Mouse (Mus musculus) embryonic facial prominence, embryonic 13.5 days (tissue): ENCODE measurements around the gene Sowaha. TPM values are rescaled to one million over a fixed set of nuclear protein-coding genes. Genes with fewer than 3 reads are reported as not detected.

ENCODE experiments used
- ATAC-seq: fragments of 200-750 bp; cut with Nextera tagmentation; 2 replicates; pipeline ENCODE4 v1.8.0; 2017; ENCODE audit warnings: low read depth; ENCODE audit not compliant: insufficient number of reproducible peaks, insufficient read depth, low FRiP score, low TSS enrichment
- H3K27ac ChIP-seq: fragments of 300-500 bp; sonication (generic); 2 replicates; pipeline ENCODE4 v1.5.1; 2015; ENCODE audit warnings: moderate library complexity, mild to moderate bottlenecking, inconsistent platforms
- H3K27me3 ChIP-seq: fragments of 300-500 bp; sonication (generic); 2 replicates; pipeline ENCODE4 v1.6.1; 2015; ENCODE audit warnings: mild to moderate bottlenecking, inconsistent platforms
- H3K36me3 ChIP-seq: fragments of 300-500 bp; sonication (generic); 2 replicates; pipeline ENCODE4 v1.6.1; 2015; ENCODE audit warnings: mild to moderate bottlenecking, inconsistent platforms
- H3K4me1 ChIP-seq: fragments of 300-500 bp; sonication (generic); 2 replicates; pipeline ENCODE4 v1.6.1; 2015; ENCODE audit warnings: inconsistent platforms
- H3K4me2 ChIP-seq: fragments of 300-500 bp; sonication (generic); 2 replicates; pipeline ENCODE4 v1.6.1; 2015; ENCODE audit warnings: moderate library complexity, mild to moderate bottlenecking, inconsistent platforms
- H3K4me3 ChIP-seq: fragments of 300-500 bp; sonication (generic); 2 replicates; pipeline ENCODE4 v1.5.1; 2015; ENCODE audit warnings: mild to moderate bottlenecking, inconsistent platforms
- H3K9ac ChIP-seq: fragments of 300-500 bp; sonication (generic); 2 replicates; pipeline ENCODE4 v1.6.1; 2015; ENCODE audit warnings: mild to moderate bottlenecking, inconsistent platforms
- H3K9me3 ChIP-seq: fragments of 300-500 bp; sonication (generic); 2 replicates; pipeline ENCODE4 v1.6.1; 2016; ENCODE audit warnings: inconsistent platforms
- WGBS: fragments of 180-500 bp; shearing (Covaris S2); methylation state at CpG from one replicate; pipeline ENCODE4 v1.1.7; 2015; ENCODE audit warnings: mixed read lengths; 5-methylcytosine and 5-hydroxymethylcytosine counted together
- polyA plus RNA-seq: library from polyadenylated mRNA; unstranded; fragments of >200 nt; fragmentation: Nextera tagmentation; extraction: Ambion mirVana; gene quantifications from 2 replicates; pipeline ENCODE4 v1.2.1, GENCODE M21; 2015

The Sowaha gene
- polyA plus RNA-seq, 1 experiment from 2014 or later: 0.21 TPM

DNA sequence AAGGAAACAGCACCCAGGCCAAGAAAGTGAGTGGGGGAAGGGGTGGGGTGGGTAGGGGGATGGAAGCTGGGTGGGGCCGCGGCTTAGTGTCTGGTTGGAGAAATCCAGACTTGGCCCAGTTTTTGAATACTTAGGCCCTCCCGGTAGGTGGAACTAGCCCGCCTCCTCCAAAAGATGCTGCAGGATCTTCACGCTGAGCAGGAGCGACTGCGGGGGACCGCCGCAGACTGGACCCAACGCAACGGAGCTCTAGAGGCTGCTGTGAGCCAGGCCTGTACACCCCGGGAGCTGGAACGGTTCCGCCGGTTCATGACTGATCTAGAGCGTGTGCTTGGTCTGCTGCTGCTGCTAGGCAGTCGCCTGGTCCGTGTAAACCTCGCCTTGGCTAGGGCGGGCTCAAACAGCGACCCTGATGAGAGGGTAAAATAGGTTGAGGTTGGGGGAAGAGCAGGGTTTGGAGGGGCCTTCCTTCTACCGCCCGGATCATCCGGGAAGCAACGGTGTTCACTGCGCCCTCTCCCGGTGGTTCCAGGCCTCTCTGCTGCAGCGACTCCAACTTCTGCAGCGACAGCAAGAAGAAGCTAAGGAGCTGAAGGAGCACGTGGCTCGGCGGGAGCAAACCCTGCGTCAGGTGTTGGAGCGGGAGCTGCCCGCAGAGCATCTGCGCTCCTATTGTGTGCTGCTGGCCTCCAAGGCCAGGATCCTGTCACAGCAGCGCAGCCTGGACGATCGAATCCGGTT, 13.7 kb downstream of the Sowaha start:
- Histone ChIP-seq H3K4me2 (peak overlapping the region; percentile 67), H3K27ac (no peak overlapping the region), H3K4me1 (peaks cover 43% of the 10 kb centered on the region), H3K4me3 (peak overlapping the region; percentile 41), H3K9ac (peak overlapping the region; percentile 63), H3K27me3 (peaks cover 86% of the 10 kb centered on the region), H3K36me3 (0 out of 2 replicates have a peak, but pooled peaks cover 3% of the 10 kb centered on the region), H3K9me3 (no peaks in the 10 kb centered on the region)
- 7% methylated on average over 40 of the region's 40 CpGs for WGBS
- no peak for ATAC-seq

DNA sequence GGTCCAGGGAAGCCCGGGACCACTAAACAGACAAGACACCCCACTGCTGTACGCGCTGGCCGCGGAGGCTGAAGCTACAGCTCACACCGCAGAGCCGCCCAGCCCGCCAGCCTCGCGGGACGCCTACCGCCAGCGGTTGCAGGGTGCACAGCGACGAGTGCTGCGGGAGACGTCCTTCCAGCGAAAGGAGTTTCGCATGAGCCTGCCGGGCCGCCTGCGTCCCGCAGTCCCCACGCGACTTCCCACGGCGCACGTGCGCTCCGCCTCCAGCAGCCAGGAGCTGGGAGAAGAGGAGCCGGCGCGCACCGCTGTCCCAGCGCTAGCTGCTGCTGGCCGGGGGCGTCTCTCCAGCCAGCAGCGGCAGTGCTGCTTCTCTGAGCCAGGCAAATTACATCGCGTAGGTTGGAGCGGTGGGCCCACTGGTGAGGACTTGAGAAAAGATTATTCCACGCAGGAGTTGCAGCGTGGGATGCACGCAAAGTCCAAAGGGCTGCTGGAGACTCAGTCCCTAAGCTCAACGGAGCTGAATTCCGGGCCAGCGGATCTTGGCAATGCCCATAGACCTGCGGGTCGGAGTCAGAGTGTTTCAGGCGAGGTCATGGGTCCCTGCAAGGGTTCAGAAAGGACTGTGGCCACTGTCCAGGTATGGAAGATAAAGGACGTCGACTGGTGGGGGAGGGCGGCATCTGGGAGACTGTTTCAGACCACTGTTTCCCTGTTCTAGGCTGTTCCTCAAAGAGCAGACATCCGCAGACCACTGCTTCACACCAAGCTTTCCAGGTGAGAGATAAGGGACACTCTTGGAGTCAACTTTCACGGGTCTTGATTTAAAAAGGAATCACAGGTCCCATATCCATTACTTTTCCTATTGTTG, 16.3 kb downstream of the Sowaha start:
- H3K9me3 ChIP-seq: no peaks in the 10 kb centered on the region
- H3K4me2 ChIP-seq: peak overlapping the region; percentile 74
- no peak overlapping the region for H3K27ac ChIP-seq
- WGBS: 6% methylated on average over 55 of the region's 55 CpGs
- peaks cover 77% of the 10 kb centered on the region for H3K27me3 ChIP-seq
- H3K36me3 ChIP-seq: 0 out of 2 replicates have a peak, but pooled peaks cover 3% of the 10 kb centered on the region
- H3K4me1 ChIP-seq: peaks cover 28% of the 10 kb centered on the region
- no peak for ATAC-seq
- H3K4me3 ChIP-seq: peak overlapping the region; percentile 42
- H3K9ac ChIP-seq: peak overlapping the region; percentile 60

DNA sequence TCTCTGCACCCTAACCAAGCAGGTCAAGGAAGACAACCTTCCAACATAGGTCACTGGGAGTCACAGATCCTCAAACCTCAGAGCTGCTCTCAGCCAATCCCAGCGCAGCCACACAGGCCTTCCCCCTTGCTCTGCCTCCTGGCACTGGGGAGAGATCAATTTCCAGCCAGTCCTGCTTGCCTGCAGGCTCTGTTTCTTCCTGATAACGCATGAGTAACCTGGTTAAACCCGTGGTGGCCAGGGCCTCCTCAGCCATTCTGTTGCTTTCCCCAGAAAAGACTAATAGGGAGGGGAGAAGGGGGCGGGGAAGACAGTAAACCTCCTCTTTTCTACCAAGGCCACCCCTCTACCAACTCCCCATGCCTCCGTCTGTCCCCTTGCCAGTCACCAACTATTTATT, 18.3 kb downstream of the Sowaha start:
- peaks cover 77% of the 10 kb centered on the region for H3K27me3 ChIP-seq
- no peak for ATAC-seq

DNA sequence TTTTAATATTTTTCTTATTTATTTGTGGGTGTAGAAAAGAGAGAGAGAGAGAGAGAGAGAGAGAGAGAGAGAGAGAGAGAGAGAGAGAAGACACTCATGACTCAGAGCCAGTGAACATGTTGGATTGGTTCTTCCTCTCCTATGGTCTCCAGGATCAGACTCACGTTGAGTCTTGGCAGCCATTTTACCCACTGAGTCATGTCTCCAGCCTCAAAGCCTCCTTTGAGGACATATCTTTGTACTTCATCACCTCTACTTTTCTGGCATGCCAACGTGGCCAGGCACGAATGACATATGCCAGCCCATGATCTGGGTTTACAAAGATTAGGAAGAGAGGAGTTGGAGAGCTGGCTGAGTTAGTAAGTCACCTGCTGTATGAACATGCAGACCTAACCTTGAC, 19.9 kb downstream of the Sowaha start:
- H3K4me2 ChIP-seq: no peak overlapping the region
- H3K27ac ChIP-seq: no peak overlapping the region
- H3K4me1 ChIP-seq: peaks cover 19% of the 10 kb centered on the region
- no peak for ATAC-seq
- H3K27me3 ChIP-seq: peaks cover 63% of the 10 kb centered on the region
- H3K4me3 ChIP-seq: no peak overlapping the region
- WGBS: 89% methylated on average over 3 of the region's 3 CpGs
- H3K9ac ChIP-seq: no peak overlapping the region
- no peaks in the 10 kb centered on the region for H3K9me3 ChIP-seq
- H3K36me3 ChIP-seq: 0 out of 2 replicates have a peak, but pooled peaks cover under 1% of the 10 kb centered on the region

More for the DNA sequence above, 18.3 kb downstream of the Sowaha start:
- Histone ChIP-seq H3K4me2 (no peak overlapping the region), H3K4me3 (no peak overlapping the region), H3K9ac (no peak overlapping the region), H3K4me1 (peaks cover 29% of the 10 kb centered on the region), H3K36me3 (0 out of 2 replicates have a peak, but pooled peaks cover 3% of the 10 kb centered on the region), H3K27ac (no peak overlapping the region), H3K9me3 (no peaks in the 10 kb centered on the region)
- 13% methylated on average over 5 of the region's 5 CpGs for WGBS

DNA sequence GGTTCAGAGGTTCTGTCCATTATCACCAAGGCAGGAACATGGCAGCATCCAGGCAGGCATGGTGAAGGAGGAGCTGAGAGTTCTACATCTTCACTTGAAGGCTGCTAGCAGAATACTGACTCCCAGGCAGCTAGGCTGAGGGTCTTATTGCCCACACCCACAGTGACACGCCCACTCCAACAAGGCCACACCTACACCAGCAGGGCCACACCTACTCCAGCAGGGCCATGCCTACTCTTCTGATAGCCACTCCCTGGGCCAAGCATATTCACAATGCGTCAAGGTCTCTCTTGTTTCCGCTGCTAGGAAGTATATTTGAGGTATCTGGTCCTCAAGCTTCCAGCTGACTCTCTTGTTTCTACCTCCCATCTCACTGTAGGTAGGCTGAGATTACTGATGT, 21.1 kb downstream of the Sowaha start:
- Histone ChIP-seq H3K27me3 (peaks cover 51% of the 10 kb centered on the region), H3K27ac (no peak overlapping the region), H3K4me1 (peaks cover 18% of the 10 kb centered on the region), H3K36me3 (no peaks in the 10 kb centered on the region), H3K4me3 (no peak overlapping the region), H3K4me2 (no peak overlapping the region), H3K9ac (no peak overlapping the region), H3K9me3 (no peaks in the 10 kb centered on the region)
- 69% methylated on average over 3 of the region's 3 CpGs for WGBS
- ATAC-seq: no peak

DNA sequence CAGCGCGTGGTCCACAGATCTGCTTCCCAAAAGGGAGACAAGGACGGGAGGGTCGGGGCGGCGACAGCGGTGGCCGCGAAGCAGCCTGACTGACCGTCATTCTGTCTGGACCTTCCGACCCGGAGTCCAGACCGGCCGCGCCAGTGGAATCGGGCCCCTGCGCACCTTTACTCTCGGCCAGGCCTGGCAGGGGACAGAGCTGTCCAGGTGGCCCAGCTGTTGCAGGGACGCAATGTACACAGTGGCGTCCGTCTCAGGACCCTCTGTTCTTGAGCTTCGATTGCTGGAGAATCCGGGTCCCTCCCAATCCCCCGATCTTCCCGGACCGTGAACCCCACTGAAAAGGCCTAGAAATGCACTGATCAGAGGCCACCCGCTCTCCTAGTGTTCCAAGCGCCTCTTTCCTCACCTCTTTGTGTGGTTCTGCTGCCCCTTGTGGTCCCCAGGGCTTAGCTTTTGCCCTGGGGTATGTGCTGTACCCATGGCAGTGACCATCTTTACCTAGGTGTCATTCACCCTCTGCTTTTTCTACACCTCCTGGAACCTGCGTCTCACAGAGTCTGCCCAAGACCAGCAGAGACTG, 22.6 kb downstream of the Sowaha start:
- H3K27me3 ChIP-seq: peaks cover 36% of the 10 kb centered on the region
- H3K9me3 ChIP-seq: no peaks in the 10 kb centered on the region
- 4% methylated on average over 29 of the region's 29 CpGs for WGBS
- H3K27ac ChIP-seq: no peak overlapping the region
- H3K36me3 ChIP-seq: no peaks in the 10 kb centered on the region
- peak overlapping the region; percentile 85 for H3K4me2 ChIP-seq
- peak overlapping the region; percentile 76 for H3K9ac ChIP-seq
- peak overlapping the region; percentile 57 for H3K4me3 ChIP-seq
- no peak for ATAC-seq
- H3K4me1 ChIP-seq: peaks cover 9% of the 10 kb centered on the region

DNA sequence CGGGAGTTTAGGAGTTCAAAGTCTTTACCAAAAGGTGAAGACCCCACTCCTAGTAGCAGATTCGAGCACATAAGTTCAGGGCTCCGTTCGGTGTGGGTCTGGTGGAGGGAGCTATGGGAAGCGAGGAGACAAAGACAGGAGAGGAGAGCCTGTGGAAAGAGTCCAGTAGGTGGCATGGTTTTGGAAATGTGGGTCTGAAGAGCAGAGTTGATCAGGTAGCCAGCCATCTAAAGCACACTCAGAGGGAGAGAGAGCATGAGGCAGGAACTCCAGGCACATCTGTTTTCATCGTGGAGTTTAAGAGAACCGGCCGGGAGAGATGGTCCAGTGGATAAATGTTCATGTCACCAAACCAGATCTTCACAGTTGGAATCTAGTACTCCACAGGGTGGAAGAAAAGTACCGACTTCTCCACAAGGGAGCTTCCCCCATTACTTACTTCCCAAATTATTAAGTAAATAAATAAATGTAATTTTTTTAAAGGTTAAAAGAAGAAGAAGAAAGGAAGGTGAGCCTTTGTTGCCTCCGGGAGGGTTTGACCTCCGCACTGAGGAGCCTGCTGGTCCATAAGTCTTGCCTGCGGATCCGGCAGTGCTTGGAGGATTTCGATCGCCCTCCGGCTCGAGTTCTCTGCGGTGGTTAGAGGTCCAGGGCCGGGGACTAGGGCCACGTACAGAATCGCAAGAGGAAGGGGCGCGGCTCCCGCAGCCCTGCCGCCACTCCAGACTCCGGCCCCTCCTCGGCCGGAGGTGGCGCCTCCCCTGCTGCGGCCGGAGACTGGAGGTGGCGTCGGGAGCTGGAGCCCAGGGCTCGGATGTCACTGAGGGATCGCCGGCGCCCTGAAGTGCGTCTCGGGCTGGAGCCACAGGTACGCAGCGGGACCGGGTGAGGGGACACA, 23.4 kb downstream of the Sowaha start, which contains the start of the genes Gm10447 and Shroom1:
TSS of gene Gm10447 (minus strand) at position 637 of the 898 bp plus-strand sequence.
TSS of gene Shroom1 (plus strand) at position 732 of the 898 bp plus-strand sequence.
- H3K36me3 ChIP-seq: no peaks in the 10 kb centered on the region
- H3K27me3 ChIP-seq: peaks cover 28% of the 10 kb centered on the region
- peak within 1 kb of the TSS; percentile 76 for H3K9ac ChIP-seq
- ATAC-seq: peak; percentile 65
- H3K4me1 ChIP-seq: peaks cover 7% of the 10 kb centered on the region
- no peaks in the 10 kb centered on the region for H3K9me3 ChIP-seq
- peak within 1 kb of the TSS; percentile 57 for H3K4me3 ChIP-seq
- peak within 1 kb of the TSS; percentile 85 for H3K4me2 ChIP-seq
- 2% methylated on average over 42 of the region's 42 CpGs for WGBS
- peak within 1 kb of the TSS; percentile 12; the same call in 1 of the 2 replicates for H3K27ac ChIP-seq

DNA sequence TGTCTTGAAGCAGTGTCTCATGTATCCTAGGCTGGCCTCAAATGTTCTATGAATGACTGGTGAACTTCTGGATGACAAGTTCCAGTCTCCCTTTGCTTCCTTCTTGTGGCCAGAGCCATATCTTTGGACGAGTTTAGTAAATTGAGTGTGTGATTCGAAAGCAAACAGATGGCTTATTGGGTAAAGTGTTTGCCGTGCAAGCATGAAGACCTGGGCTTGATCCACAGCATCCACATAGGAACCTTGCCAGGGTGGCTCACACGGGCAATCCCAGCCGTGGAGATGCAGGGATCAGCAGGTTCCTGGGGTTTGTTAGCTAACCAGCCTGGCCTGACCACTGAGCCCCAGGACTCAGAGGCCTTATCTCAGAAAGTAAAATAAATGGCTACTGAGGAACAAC, 27.0 kb downstream of the Sowaha start:
- Histone ChIP-seq H3K36me3 (no peaks in the 10 kb centered on the region), H3K27ac (no peak overlapping the region), H3K9me3 (no peaks in the 10 kb centered on the region), H3K9ac (no peak overlapping the region), H3K4me2 (no peak overlapping the region), H3K27me3 (peaks cover 9% of the 10 kb centered on the region), H3K4me1 (peaks cover 5% of the 10 kb centered on the region; the same call in 1 of the 2 replicates), H3K4me3 (no peak overlapping the region)
- no peak for ATAC-seq
- WGBS: 84% methylated on average over 5 of the region's 5 CpGs

DNA sequence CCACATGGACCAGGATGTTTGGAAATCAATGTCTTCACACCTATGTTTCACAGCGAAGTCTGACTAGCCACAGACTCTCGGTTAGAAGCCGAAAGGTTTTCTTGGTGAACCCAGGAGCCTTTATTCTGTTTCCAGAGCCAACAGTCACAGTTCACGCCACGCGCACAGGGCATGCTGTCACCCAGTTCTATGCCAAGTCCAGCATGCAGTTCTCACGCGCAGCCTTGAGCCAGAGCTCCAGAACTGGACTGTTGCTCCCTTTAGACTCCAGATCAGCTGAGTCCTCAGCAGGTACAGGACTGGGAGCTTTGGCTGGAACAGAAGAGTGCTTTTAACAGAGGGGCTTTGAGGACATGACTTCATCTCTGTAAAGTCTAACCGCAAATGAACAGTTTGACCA, 27.7 kb downstream of the Sowaha start:
- Histone ChIP-seq H3K4me1 (peaks cover 2% of the 10 kb centered on the region; the same call in 1 of the 2 replicates), H3K27me3 (peaks cover 3% of the 10 kb centered on the region), H3K36me3 (no peaks in the 10 kb centered on the region), H3K4me3 (no peak overlapping the region), H3K4me2 (no peak overlapping the region), H3K27ac (no peak overlapping the region), H3K9ac (no peak overlapping the region), H3K9me3 (no peaks in the 10 kb centered on the region)
- WGBS: 95% methylated on average over 9 of the region's 9 CpGs
- no peak for ATAC-seq

DNA sequence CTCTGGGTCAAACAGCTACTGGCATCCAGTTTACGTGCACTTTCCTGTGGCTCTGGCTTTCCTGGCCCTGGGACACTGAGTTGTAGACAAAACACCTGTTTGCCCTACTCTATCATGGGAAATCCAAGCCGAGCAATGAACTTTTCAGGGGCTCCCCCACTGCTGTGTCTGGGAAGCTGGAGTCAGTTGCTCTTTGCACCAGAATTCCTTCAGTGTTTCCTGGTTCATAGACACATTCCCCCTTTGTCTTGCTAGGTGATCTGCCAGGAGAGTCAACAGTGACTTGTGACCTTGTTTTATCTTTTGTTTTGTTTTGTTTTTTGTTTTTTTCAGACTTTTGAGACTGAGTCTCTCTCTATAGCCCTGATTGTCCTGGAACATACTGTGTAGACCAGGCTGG, 28.7 kb downstream of the Sowaha start:
- no peak for ATAC-seq

More for the DNA sequence above, 28.7 kb downstream of the Sowaha start:
- H3K9ac ChIP-seq: no peak overlapping the region
- H3K4me3 ChIP-seq: no peak overlapping the region
- H3K36me3 ChIP-seq: no peaks in the 10 kb centered on the region
- no peaks in the 10 kb centered on the region for H3K9me3 ChIP-seq
- no peak overlapping the region for H3K27ac ChIP-seq
- H3K4me2 ChIP-seq: no peak overlapping the region
- H3K27me3 ChIP-seq: no peaks in the 10 kb centered on the region
- H3K4me1 ChIP-seq: no peaks in the 10 kb centered on the region
- 76% methylated on average over 2 of the region's 2 CpGs for WGBS
